Mouse (Mus musculus) C2C12 (cell line): ENCODE measurements around the gene Foxp1.

ENCODE experiments used
- CTCF ChIP-seq: IDR thresholded peaks from one replicate; pipeline ENCODE4 v1.5.1; 2011; ENCODE audit not compliant: control insufficient read depth, insufficient read depth, insufficient read length
- MAX ChIP-seq: IDR thresholded peaks from one replicate; pipeline ENCODE4 v1.6.1; 2011; ENCODE audit warnings: mild to moderate bottlenecking, control low read depth

DNA sequence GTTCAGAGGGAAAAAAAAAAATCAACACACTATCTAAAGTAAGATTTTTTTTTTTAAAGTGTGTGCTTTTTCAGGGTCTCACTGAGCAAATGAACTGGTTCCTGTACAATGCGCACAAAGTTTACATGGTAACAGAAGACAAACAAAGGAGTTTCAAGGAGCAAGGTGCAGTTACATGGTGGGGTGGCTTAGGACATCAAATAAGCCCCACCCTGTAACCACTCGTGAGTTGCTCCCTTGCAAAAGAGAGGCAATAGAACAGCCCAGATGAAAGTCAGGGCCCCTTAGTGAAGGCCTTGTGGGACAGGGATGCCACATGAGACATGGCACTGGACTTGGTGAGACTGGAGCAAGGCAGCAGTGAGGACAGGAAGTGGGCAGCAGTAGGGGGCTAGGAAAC lies 353.8 kb downstream of the Foxp1 start:
- no peak for TF ChIP-seq CTCF
- no peak for TF ChIP-seq MAX
